Mouse (Mus musculus) G1E-ER4 (cell line): ENCODE results near the gene Gm10750. TPM values are rescaled to one million over a fixed set of nuclear protein-coding genes. Genes with fewer than 3 reads are reported as not detected.
"Not testable (repeated sequence)": the region's sequence is repeated elsewhere in the genome, so short reads cannot be mapped to it uniquely, and the experiment has no call there.

Source experiments
- GATA1 ChIP-seq: IDR thresholded peaks from one replicate; pipeline ENCODE4 v1.8.0; 2012; ENCODE audit warnings: low read length, inconsistent platforms
- polyA plus RNA-seq: library from polyadenylated mRNA; stranded (reverse); fragments of >175 nt; gene quantifications from 2 replicates; pipeline ENCODE4 v1.2.3, GENCODE M21; 2012

Gene Gm10750
- not detected in 2 replicates for polyA plus RNA-seq

DNA sequence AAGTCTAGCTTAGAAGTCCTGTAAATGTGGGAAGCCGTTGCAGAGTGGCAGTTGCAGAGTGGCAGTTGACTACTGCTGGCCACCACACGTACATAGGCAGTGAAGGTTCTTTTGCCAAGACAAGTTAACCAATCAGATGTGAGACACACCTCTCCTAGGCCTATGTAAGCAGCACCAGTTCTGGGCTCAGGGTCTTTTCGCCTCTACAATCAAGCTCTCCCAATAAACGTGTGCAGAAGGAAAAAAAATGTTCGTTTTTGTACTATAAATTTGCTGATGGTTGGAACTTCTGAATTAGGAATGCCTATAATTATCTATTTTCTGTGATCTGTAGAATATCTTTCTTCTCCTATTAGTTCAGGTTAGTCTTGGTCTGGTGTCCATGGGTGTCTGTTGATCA is at the start of gene Gm10750:
Gene Gm10750 (minus strand): TSS at position 101 of the 400 bp plus-strand sequence.
- TF ChIP-seq GATA1, result not testable (repeated sequence)

DNA sequence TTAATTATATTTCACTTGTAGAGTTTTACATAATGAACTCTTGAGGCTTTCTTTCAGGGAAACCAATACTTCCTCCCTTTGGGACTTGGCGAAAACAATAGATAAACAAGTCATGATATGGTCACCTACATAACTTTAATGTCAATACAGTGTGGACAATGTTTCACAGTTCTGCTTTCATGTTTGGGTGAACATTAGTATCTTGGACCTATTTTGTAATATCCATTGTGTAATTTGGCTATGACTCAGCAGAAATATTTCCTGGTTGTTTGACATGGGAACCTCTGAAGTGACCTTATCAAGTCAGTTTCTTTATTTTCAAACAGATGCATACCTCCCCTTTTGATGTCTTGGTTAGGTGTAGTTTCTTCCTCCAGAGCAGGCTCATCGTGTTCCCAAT is 12.2 kb downstream of the Gm10750 start:
- no peak for TF ChIP-seq GATA1

DNA sequence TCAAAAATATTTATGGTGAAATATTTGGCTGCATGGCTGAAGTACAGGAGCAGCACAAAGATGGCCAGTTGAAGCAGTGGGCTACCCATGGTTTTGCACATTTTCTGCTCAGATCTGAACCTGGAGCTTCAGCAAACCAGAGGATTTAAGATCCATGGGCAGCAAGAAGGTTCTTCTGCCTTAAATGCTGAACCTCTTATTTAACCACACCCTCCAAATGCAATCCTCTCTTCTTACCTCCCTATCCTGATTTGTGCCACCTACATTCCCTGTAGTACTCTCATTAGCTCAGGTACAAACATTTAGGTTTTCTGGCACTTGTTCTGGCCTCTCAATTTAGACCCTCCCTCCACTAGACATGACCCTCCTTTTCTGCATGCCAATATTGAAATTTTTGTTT is 13.9 kb downstream of the Gm10750 start, which contains the start of gene Gm1330:
Gene Gm1330 (minus strand): TSS at position 101 of the 400 bp plus-strand sequence.
- TF ChIP-seq GATA1, result no peak

DNA sequence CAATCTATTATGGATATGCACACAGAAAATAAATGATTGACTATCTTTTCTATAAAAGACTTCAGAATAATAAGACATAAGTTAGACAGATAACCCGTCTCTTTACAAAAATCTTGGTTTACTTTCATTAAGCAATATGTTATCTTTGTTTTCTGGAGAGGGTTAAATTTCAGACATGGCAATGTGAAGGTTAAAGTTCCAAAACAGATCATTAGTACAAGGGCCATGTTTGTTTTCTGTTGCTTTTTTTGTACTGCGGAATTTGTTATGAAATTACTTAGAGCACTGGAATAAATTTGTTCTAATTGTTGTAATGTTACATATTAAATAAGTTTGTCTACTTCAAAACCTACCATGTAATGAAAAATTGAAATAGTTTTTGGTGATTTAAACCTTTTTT is 21.9 kb downstream of the Gm10750 start:
- TF ChIP-seq GATA1, result no peak

Other genes starting within 250 kb of the Gm10750 start
- gene Cst11, start 245.7 kb downstream of the Gm10750 start, polyA plus RNA-seq, result not detected in 2 replicates
- gene 8030411F24Rik, start 235.2 kb downstream of the Gm10750 start, polyA plus RNA-seq, result not detected in 2 replicates
- not detected in 2 replicates for gene Cst12, start 227.9 kb downstream of the Gm10750 start, polyA plus RNA-seq
- gene Cst8, start 218.5 kb downstream of the Gm10750 start, polyA plus RNA-seq, result not detected in 2 replicates
- gene Cst13, start 197.2 kb downstream of the Gm10750 start, polyA plus RNA-seq, result not detected in 2 replicates
- not detected in 2 replicates for gene Cst9, start 182.1 kb downstream of the Gm10750 start, polyA plus RNA-seq
- gene 9230104L09Rik, start 152.2 kb downstream of the Gm10750 start, polyA plus RNA-seq, result not detected in 2 replicates
- 103 and 150 TPM in 2 replicates for gene Cst3, start 141.5 kb downstream of the Gm10750 start, polyA plus RNA-seq
- gene Gm1330, start 14.0 kb downstream of the Gm10750 start, polyA plus RNA-seq, result not detected in 2 replicates